Mouse (Mus musculus): ENCODE data around the gene Poc1a.

GRCm38 (mm10) chr9:106355975-106356286 is 75.1 kb downstream of the Poc1a start:
- no peak for TF ChIP-seq CTCF (IDR thresholded peaks at IDR 0.05; ENCODE audit: extremely low read depth, insufficient read length, insufficient replicate concordance, low read depth, low read length)
- no peak for TF ChIP-seq POLR2A (IDR thresholded peaks at IDR 0.05; ENCODE audit: low read depth, low read length)

Measured in small intestine, adult 2 months (tissue).